Mouse (Mus musculus) E14TG2a.4 (cell line): Measurements from ENCODE around the gene Cenpj.

Source experiments
- CTCF ChIP-seq: conservative IDR thresholded peaks from 2 replicates; pipeline ENCODE4 v1.5.1; 2014; ENCODE audit warnings: low read length
- NANOG ChIP-seq: IDR thresholded peaks from 2 replicates; pipeline ENCODE4 v1.6.1; 2014; ENCODE audit warnings: borderline replicate concordance, low read length, mixed read lengths

GRCm38 (mm10) chr14:56569041-56569440 is 6.2 kb downstream of the Cenpj start:
- TF ChIP-seq CTCF, result no peak
- no peak for TF ChIP-seq NANOG
